11 mouse cellular contexts compared by ENCODE assay signal in genomic region chr8:70583476-70584387, GRCm38 (mm10). TPM values are rescaled to one million over a fixed set of nuclear protein-coding genes. Genes with fewer than 3 reads are reported as not detected.
DNase-seq lines count a peak whose midpoint lies in the region.
"Had no signal": no experiment of that assay in that cellular context is flagged by ENCODE, and none has a peak within 500 bp of the region (broad histone marks: within the 10 kb centered on the region; RNA-seq: fewer than 3 reads in every experiment).

No protein-coding gene starts in this region.

- no peaks in the 10 kb centered on the region for H3K4me1 ChIP-seq in limb, embryonic 10.5 days

- H3K27ac ChIP-seq in limb, embryonic 10.5 days: 0 out of 2 replicates have a peak overlapping the region, but pooled peaks have one; percentile 1

- no peaks in the 10 kb centered on the region for H3K27me3 ChIP-seq in limb, embryonic 10.5 days (ENCODE audit: low read depth, poor library complexity, severe bottlenecking)

- no peaks in the 10 kb centered on the region for H3K9me3 ChIP-seq in limb, embryonic 10.5 days (replicated peaks)

- H3K36me3 ChIP-seq in limb, embryonic 10.5 days: peaks cover 95% of the 10 kb centered on the region

- WGBS in limb, embryonic 10.5 days: 95% methylated on average over 18 of the region's 18 CpGs

- peak; percentile 80 for DNase-seq in adrenal gland, adult 2 months
- no peak for DNase-seq in adrenal gland, postnatal 4 days (ENCODE audit: low spot score in 2 of 2)
- DNase-seq in heart, adult 8-10 months (ENCODE audit: low spot score): peak; percentile 72
- DNase-seq in heart, postnatal 10 days: no peak
- peak; percentile 34 to 49 for DNase-seq in left cerebral cortex, postnatal 36 days (ENCODE audit: low spot score in 2 of 2)
- DNase-seq in left cerebral cortex, adult 11 months (ENCODE audit: low spot score): no peak
- no peak for DNase-seq in limb, embryonic 10.5 days (ENCODE audit: low spot score)
- DNase-seq in kidney, postnatal 14 days: no peak
- DNase-seq: lung, postnatal 10 days; thymus, adult 18-20 months had no signal

- intact Hi-C loops in heart, postnatal 10 days (cut with DNase I): no loop called here
- intact Hi-C loops in left cerebral cortex, postnatal 36 days (cut with DNase I): loop anchor here (5.0 kb wide), 1 partner anchor 36 kb away; no protein-coding TSS in a partner anchor

- no peak overlapping the region for H3K4me3 ChIP-seq in limb, embryonic 10.5 days

RNA-seq across cellular contexts. Expression of gene Isyna1, which starts 10.4 kb away (rescaled TPM):
- total RNA-seq in adrenal gland, adult 2 months (2021): 100 to 1,000 TPM; 103 to 199 TPM
- 344 and 376 TPM in 2 replicates for polyA plus RNA-seq in adrenal gland, adult 2 months (2012; rRNA removed)
- total RNA-seq in adrenal gland, postnatal 4 days (2021): 10 to 100 TPM; 82.6 to 88.9 TPM
- 10 to 100 TPM; 15.5 to 37.5 (median 23.7) TPM for total RNA-seq in heart, adult 8-10 months (2022)
- total RNA-seq in heart, postnatal 10 days (2021): 10 to 100 TPM; 25.8 to 29.6 TPM
- 10 to 100 TPM; 47.5 to 53.0 TPM for total RNA-seq in left cerebral cortex, postnatal 36 days (2021)
- 214 and 225 TPM in 2 replicates for polyA plus RNA-seq in limb, embryonic 10.5 days (2016; fragmentation: Nextera tagmentation; extraction: Ambion mirVana)

RNA-seq across cellular contexts. Expression of gene Ssbp4, which starts 24.9 kb away (rescaled TPM):
- total RNA-seq in adrenal gland, adult 2 months (2021): 100 to 1,000 TPM in 1 of 2 experiments, 10 to 100 TPM in 1; 76.2 to 110 TPM
- polyA plus RNA-seq in adrenal gland, adult 2 months (2012; rRNA removed): 476 and 593 TPM in 2 replicates
- 100 to 1,000 TPM; 137 to 154 TPM for total RNA-seq in adrenal gland, postnatal 4 days (2021)
- total RNA-seq in heart, adult 8-10 months (2022): 10 to 100 TPM; 29.1 to 34.1 (median 31.3) TPM
- 10 to 100 TPM; 54.7 to 55.6 TPM for total RNA-seq in heart, postnatal 10 days (2021)
- 100 to 1,000 TPM; 257 to 265 TPM for total RNA-seq in left cerebral cortex, postnatal 36 days (2021)
- polyA plus RNA-seq in limb, embryonic 10.5 days (2016; fragmentation: Nextera tagmentation; extraction: Ambion mirVana): 164 and 182 TPM in 2 replicates

RNA-seq across cellular contexts. Expression of gene Lrrc25, which starts 32.2 kb away (rescaled TPM):
- total RNA-seq in adrenal gland, adult 2 months (2021): 1 to 10 TPM; 1.8 to 3.6 TPM
- polyA plus RNA-seq in adrenal gland, adult 2 months (2012; rRNA removed): 8.4 and 11.1 TPM in 2 replicates
- 1 to 10 TPM; 2.9 to 3.8 TPM for total RNA-seq in adrenal gland, postnatal 4 days (2021)
- total RNA-seq in heart, adult 8-10 months (2022): 1 to 10 TPM; 1.4 to 2.3 (median 1.8) TPM
- 1 to 10 TPM; 1.1 to 1.6 TPM for total RNA-seq in heart, postnatal 10 days (2021)
- 1 to 10 TPM in 1 of 2 experiments, under 1 TPM in 1; 0.44 to 1.2 TPM for total RNA-seq in left cerebral cortex, postnatal 36 days (2021)
- polyA plus RNA-seq in limb, embryonic 10.5 days (2016; fragmentation: Nextera tagmentation; extraction: Ambion mirVana): 0.38 and 0.64 TPM in 2 replicates

RNA-seq across cellular contexts. Expression of gene Ell, which starts 44.5 kb away (rescaled TPM):
- 10 to 100 TPM; 26.1 to 29.6 TPM for total RNA-seq in adrenal gland, adult 2 months (2021)
- 31.1 and 36.1 TPM in 2 replicates for polyA plus RNA-seq in adrenal gland, adult 2 months (2012; rRNA removed)
- 10 to 100 TPM; 31.0 to 32.4 TPM for total RNA-seq in adrenal gland, postnatal 4 days (2021)
- total RNA-seq in heart, adult 8-10 months (2022): 10 to 100 TPM in 3 of 4 experiments, 1 to 10 TPM in 1; 9.3 to 12.4 (median 10.6) TPM
- 10 to 100 TPM; 15.9 to 17.9 TPM for total RNA-seq in heart, postnatal 10 days (2021)
- 10 to 100 TPM; 19.1 to 20.7 TPM for total RNA-seq in left cerebral cortex, postnatal 36 days (2021)
- polyA plus RNA-seq in limb, embryonic 10.5 days (2016; fragmentation: Nextera tagmentation; extraction: Ambion mirVana): 20.9 and 26.1 TPM in 2 replicates

RNA-seq across cellular contexts. Expression of gene Gdf15, which starts 48.5 kb away (rescaled TPM):
- total RNA-seq in adrenal gland, adult 2 months (2021): 10 to 100 TPM in 1 of 2 experiments, 1 to 10 TPM in 1; 1.3 to 44.6 TPM
- 18.5 and 22.2 TPM in 2 replicates for polyA plus RNA-seq in adrenal gland, adult 2 months (2012; rRNA removed)
- total RNA-seq in adrenal gland, postnatal 4 days (2021): 1 to 10 TPM in 1 of 2 experiments, under 1 TPM in 1; 0.59 to 1.8 TPM
- 1 to 10 TPM in 2 of 4 experiments, under 1 TPM in 2; 0.69 to 1.9 (median 1.2) TPM for total RNA-seq in heart, adult 8-10 months (2022)
- 1 to 10 TPM in 1 of 2 experiments, under 1 TPM in 1; 0.86 to 1.1 TPM for total RNA-seq in heart, postnatal 10 days (2021)
- total RNA-seq in left cerebral cortex, postnatal 36 days (2021): not detected
- not detected in 2 replicates for polyA plus RNA-seq in limb, embryonic 10.5 days (2016; fragmentation: Nextera tagmentation; extraction: Ambion mirVana)
- polyA plus RNA-seq: activated CD4-positive, CD25-positive, alpha-beta regulatory T cell, adult 4 months had no signal

Comparison
In these comparisons a context has a peak if more than half of its experiments do, and no peak if none do; other contexts are left out.
1. DNase-seq: peak in adrenal gland, adult 2 months (single experiment), heart, adult 8-10 months (single experiment) and left cerebral cortex, postnatal 36 days (2 of 2); none in adrenal gland, postnatal 4 days (0 of 2), heart, postnatal 10 days (0 of 2), left cerebral cortex, adult 11 months (single experiment), limb, embryonic 10.5 days (single experiment) and kidney, postnatal 14 days (single experiment).